Mouse (Mus musculus): ENCODE results near the gene AC124502.3. TPM values are rescaled to one million over a fixed set of nuclear protein-coding genes. Genes with fewer than 3 reads are reported as not detected.
A peak's percentile ranks its signal among the peaks of the same experiment; 100 is the strongest.
"Not testable (repeated sequence)": the region's sequence is repeated elsewhere in the genome, so short reads cannot be mapped to it uniquely, and the experiment has no call there.

The AC124502.3 gene
- polyA plus RNA-seq, 1 experiment from 2014 or later, result 3.5 TPM

DNA sequence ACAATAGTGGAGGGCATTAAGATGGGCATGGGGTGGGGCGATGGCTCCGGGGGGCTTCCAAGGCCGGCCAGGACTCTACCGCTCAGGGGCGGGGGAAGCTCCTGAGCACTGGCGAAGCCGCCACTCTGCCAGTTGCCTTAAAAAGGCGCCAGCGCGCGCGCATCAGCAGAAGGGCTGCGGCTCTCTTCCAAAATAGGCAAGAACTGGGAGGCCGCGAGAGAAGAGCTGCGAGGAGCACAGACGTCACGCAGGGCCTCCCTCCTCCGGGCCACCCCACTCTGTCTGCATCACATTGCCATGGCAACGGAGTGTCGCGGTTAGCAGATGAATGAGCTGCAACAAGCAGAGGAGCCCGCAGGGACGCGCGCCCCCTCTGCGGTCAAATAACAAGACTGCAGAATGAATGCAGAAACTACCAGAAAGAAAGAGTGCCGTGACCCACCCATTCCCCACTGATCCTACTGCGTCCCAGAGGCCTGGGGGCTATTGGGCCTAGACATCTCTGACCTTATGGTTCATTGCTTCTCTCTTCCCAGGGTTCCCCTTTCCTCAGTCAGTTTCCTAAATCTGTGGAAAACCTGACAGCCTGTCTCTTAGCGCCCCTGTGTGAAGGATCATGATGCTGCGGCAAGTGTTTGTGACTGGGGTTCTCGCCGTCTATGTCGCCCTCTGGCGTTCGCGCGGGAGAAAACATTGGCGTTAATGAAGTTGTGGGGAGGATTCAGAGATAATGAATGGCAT is 36.9 kb upstream of the AC124502.3 start:
- H3K9ac ChIP-seq (ENCODE audit: low read length), result no peak overlapping the region
- H3K27ac ChIP-seq (ENCODE audit: low read length), result no peak overlapping the region
- no peaks in the 10 kb centered on the region for H3K9me3 ChIP-seq (ENCODE audit: control insufficient read depth, low read length)
- under 1% methylated on average over 39 of the region's 39 CpGs for WGBS
- peak overlapping the region; percentile 27 for H3K4me3 ChIP-seq (ENCODE audit: low read length)
- peak overlapping the region; percentile 44 for H3K4me2 ChIP-seq (ENCODE audit: low read depth, low read length)
- peaks cover 8% of the 10 kb centered on the region for H3K4me1 ChIP-seq (replicated peaks; ENCODE audit: control insufficient read depth, insufficient read depth, low read length)
- H3K27me3 ChIP-seq (ENCODE audit: control insufficient read depth, insufficient read depth, low read depth, low read length), result no peaks in the 10 kb centered on the region
- H3K36me3 ChIP-seq (ENCODE audit: control insufficient read depth, insufficient read depth, low read length), result no peaks in the 10 kb centered on the region
- ATAC-seq (ENCODE audit: low read depth), result peak; percentile 97

GRCm38 (mm10) chr19:5003644-5004043 is 35.0 kb upstream of the AC124502.3 start:
- H3K36me3 ChIP-seq (ENCODE audit: control insufficient read depth, insufficient read depth, low read length); H3K9me3 ChIP-seq (ENCODE audit: control insufficient read depth, low read length); H3K9ac ChIP-seq (ENCODE audit: low read length); H3K27me3 ChIP-seq (ENCODE audit: control insufficient read depth, insufficient read depth, low read depth, low read length); H3K27ac ChIP-seq (ENCODE audit: low read length); H3K4me2 ChIP-seq (ENCODE audit: low read depth, low read length); H3K4me1 ChIP-seq (replicated peaks; ENCODE audit: control insufficient read depth, insufficient read depth, low read length); ATAC-seq (ENCODE audit: low read depth); H3K4me3 ChIP-seq (ENCODE audit: low read length): not testable (repeated sequence)
- WGBS, result 42% methylated on average over 2 of the region's 2 CpGs

DNA sequence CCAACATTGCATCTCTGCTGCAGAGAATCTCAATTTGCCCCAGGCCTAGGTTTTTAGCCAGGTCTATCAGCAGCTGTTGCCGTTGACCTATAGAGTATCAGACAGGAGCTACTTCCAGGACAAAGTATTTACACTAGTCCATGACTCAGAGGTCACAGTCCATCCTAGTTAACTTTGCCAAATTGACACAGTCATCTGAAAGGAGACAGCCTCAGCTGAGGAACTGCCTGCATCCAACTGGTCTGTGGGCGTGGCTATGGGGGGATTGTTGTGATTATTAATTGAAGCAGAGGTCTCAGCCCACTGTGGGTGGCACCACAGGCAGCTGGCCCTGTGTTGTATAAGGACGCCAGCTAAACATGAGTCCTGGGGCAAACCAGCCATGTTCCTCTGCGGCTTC is 33.8 kb upstream of the AC124502.3 start:
- no peak overlapping the region for H3K27ac ChIP-seq (ENCODE audit: low read length)
- ATAC-seq (ENCODE audit: low read depth), result no peak
- peaks cover 8% of the 10 kb centered on the region for H3K4me1 ChIP-seq (replicated peaks; ENCODE audit: control insufficient read depth, insufficient read depth, low read length)
- no peaks in the 10 kb centered on the region for H3K27me3 ChIP-seq (ENCODE audit: control insufficient read depth, insufficient read depth, low read depth, low read length)
- no peaks in the 10 kb centered on the region for H3K36me3 ChIP-seq (ENCODE audit: control insufficient read depth, insufficient read depth, low read length)
- no peaks in the 10 kb centered on the region for H3K9me3 ChIP-seq (ENCODE audit: control insufficient read depth, low read length)
- 65% methylated on average over 4 of the region's 4 CpGs for WGBS
- H3K4me2 ChIP-seq (ENCODE audit: low read depth, low read length), result no peak overlapping the region
- H3K4me3 ChIP-seq (ENCODE audit: low read length), result no peak overlapping the region
- H3K9ac ChIP-seq (ENCODE audit: low read length), result no peak overlapping the region

DNA sequence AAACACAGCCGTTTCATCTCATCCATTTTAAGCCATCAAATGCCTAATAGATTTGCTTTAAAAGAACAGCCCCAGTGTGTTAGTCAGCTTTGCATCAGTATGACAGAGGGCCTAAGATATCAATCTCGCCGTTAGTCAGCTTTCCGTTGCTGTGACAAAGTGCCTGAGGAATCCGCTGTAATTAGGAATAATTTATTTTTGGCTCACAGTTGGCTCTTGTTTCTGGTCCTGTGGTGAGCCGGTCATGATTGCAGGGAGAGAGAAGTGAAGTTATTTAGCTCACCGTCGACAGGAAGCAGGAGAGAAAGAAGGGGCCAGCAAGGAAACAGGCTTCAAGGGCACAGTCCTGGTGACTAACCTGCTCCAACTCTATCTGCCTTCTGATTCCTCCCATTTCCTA is 25.6 kb upstream of the AC124502.3 start:
- Histone ChIP-seq H3K4me3 (ENCODE audit: low read length) (no peak overlapping the region), H3K27ac (ENCODE audit: low read length) (no peak overlapping the region), H3K4me2 (ENCODE audit: low read depth, low read length) (no peak overlapping the region), H3K36me3 (ENCODE audit: control insufficient read depth, insufficient read depth, low read length) (no peaks in the 10 kb centered on the region), H3K9me3 (ENCODE audit: control insufficient read depth, low read length) (no peaks in the 10 kb centered on the region), H3K27me3 (ENCODE audit: control insufficient read depth, insufficient read depth, low read depth, low read length) (no peaks in the 10 kb centered on the region), H3K9ac (ENCODE audit: low read length) (no peak overlapping the region), H3K4me1 (replicated peaks; ENCODE audit: control insufficient read depth, insufficient read depth, low read length) (peaks cover 8% of the 10 kb centered on the region)
- no peak for ATAC-seq (ENCODE audit: low read depth)
- WGBS, result 54% methylated on average over 8 of the region's 8 CpGs

DNA sequence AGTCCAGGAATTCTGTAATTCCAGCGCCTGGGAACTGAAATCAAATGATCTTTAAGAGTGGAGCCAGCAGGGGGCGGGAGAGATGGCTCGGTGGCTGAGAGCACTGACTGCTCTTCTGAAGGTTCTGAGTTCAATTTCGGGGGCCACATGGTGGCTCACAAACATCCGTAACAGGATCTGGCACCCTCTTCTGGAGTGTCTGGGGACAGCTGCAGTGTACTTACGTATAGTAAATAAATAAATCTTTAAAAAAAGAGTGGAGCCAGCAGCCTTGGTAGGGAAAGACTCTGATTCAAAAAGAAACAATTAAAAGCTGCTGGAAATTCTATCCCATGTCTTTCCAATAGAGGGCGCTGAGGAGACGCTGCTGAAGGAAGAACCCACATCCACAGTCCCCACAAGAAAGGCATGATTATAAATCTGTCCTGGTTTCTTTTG is 23.7 kb upstream of the AC124502.3 start:
- H3K9ac ChIP-seq (ENCODE audit: low read length), result no peak overlapping the region
- H3K4me1 ChIP-seq (replicated peaks; ENCODE audit: control insufficient read depth, insufficient read depth, low read length), result peaks cover 8% of the 10 kb centered on the region
- H3K4me3 ChIP-seq (ENCODE audit: low read length), result no peak overlapping the region
- H3K27me3 ChIP-seq (ENCODE audit: control insufficient read depth, insufficient read depth, low read depth, low read length), result no peaks in the 10 kb centered on the region
- WGBS, result 17% methylated on average over 8 of the region's 8 CpGs
- H3K36me3 ChIP-seq (ENCODE audit: control insufficient read depth, insufficient read depth, low read length), result no peaks in the 10 kb centered on the region
- no peak overlapping the region for H3K27ac ChIP-seq (ENCODE audit: low read length)
- ATAC-seq (ENCODE audit: low read depth), result no peak
- H3K9me3 ChIP-seq (ENCODE audit: control insufficient read depth, low read length), result no peaks in the 10 kb centered on the region
- no peak overlapping the region for H3K4me2 ChIP-seq (ENCODE audit: low read depth, low read length)

DNA sequence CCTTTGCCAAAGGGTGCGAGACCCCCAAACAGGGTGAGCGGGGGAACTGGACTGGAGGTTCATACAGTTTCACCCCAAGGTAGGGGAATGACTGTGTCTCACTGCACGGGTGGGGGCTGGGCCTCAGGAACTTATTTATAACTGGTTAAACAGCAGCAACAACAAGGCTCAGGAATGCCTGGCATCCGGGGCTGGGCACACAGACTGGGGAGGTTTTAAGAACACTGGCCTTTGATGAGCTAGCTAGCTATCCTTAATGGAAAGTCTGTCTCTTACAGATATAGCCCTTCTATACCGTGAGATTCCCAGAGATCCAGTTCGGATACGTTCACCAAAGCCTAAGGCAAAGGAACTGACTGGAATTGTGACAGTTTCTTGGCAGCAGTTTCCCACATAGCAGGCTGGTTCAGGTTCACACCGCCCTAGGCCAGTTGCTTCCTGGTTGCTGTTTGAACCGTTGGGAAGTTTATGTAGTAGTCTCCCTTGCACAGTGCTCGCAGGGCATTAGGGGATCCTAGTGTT is 22.4 kb upstream of the AC124502.3 start:
- ATAC-seq (ENCODE audit: low read depth), result peak; percentile 72; the same call in 1 of the 2 replicates
- Histone ChIP-seq H3K9me3 (ENCODE audit: control insufficient read depth, low read length) (no peaks in the 10 kb centered on the region), H3K27me3 (ENCODE audit: control insufficient read depth, insufficient read depth, low read depth, low read length) (no peaks in the 10 kb centered on the region), H3K4me3 (ENCODE audit: low read length) (no peak overlapping the region), H3K27ac (ENCODE audit: low read length) (peak overlapping the region; percentile 47), H3K36me3 (ENCODE audit: control insufficient read depth, insufficient read depth, low read length) (no peaks in the 10 kb centered on the region), H3K9ac (ENCODE audit: low read length) (peak overlapping the region; percentile 45), H3K4me2 (ENCODE audit: low read depth, low read length) (peak overlapping the region; percentile 45), H3K4me1 (replicated peaks; ENCODE audit: control insufficient read depth, insufficient read depth, low read length) (peaks cover 8% of the 10 kb centered on the region)
- WGBS, result 23% methylated on average over 10 of the region's 10 CpGs

DNA sequence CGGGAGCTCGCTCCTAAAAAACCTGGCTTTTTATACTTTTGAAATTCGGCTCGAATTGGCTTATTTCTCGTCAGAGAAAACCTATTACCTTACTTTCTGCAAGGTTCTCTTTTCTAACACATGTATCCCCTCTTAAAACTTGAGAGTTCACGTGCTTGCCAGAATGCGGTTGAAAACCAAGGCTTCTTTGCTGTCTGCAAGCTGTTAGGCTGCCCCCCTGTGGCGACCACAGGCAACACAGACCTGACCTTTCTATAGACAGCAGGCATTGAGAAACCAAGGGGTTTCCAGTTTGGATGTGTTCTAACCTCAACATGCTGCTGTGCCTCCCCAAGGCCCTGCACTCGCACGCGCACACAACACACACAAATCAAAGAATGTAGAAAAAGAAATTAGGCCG is 21.9 kb upstream of the AC124502.3 start:
- 20% methylated on average over 12 of the region's 12 CpGs for WGBS
- Histone ChIP-seq H3K9ac (ENCODE audit: low read length) (peak overlapping the region; percentile 45), H3K27ac (ENCODE audit: low read length) (peak overlapping the region; percentile 47)

GRCm38 (mm10) chr19:5017611-5018010 is 21.1 kb upstream of the AC124502.3 start:
- Histone ChIP-seq H3K4me2 (ENCODE audit: low read depth, low read length) (no peak overlapping the region), H3K4me1 (replicated peaks; ENCODE audit: control insufficient read depth, insufficient read depth, low read length) (peaks cover 8% of the 10 kb centered on the region), H3K27me3 (ENCODE audit: control insufficient read depth, insufficient read depth, low read depth, low read length) (no peaks in the 10 kb centered on the region), H3K27ac (ENCODE audit: low read length) (no peak overlapping the region), H3K4me3 (ENCODE audit: low read length) (no peak overlapping the region), H3K9ac (ENCODE audit: low read length) (no peak overlapping the region), H3K36me3 (ENCODE audit: control insufficient read depth, insufficient read depth, low read length) (no peaks in the 10 kb centered on the region), H3K9me3 (ENCODE audit: control insufficient read depth, low read length) (no peaks in the 10 kb centered on the region)
- 77% methylated on average over 4 of the region's 4 CpGs for WGBS
- ATAC-seq (ENCODE audit: low read depth), result no peak

More for the DNA sequence above, 21.9 kb upstream of the AC124502.3 start:
- Histone ChIP-seq H3K4me1 (replicated peaks; ENCODE audit: control insufficient read depth, insufficient read depth, low read length) (peaks cover 8% of the 10 kb centered on the region), H3K27me3 (ENCODE audit: control insufficient read depth, insufficient read depth, low read depth, low read length) (no peaks in the 10 kb centered on the region), H3K4me2 (ENCODE audit: low read depth, low read length) (peak overlapping the region; percentile 45), H3K4me3 (ENCODE audit: low read length) (no peak overlapping the region), H3K9me3 (ENCODE audit: control insufficient read depth, low read length) (no peaks in the 10 kb centered on the region), H3K36me3 (ENCODE audit: control insufficient read depth, insufficient read depth, low read length) (no peaks in the 10 kb centered on the region)
- ATAC-seq (ENCODE audit: low read depth), result peak; percentile 61

- ATAC-seq (ENCODE audit: low read depth), result no peak
- H3K27ac ChIP-seq (ENCODE audit: low read length), result no peak overlapping the region
- H3K9me3 ChIP-seq (ENCODE audit: control insufficient read depth, low read length), result no peaks in the 10 kb centered on the region
Observed at GRCm38 (mm10) chr19:5018191-5018590, 20.5 kb upstream of the AC124502.3 start.

More at GRCm38 (mm10) chr19:5018191-5018590, 20.5 kb upstream of the AC124502.3 start:
- 87% methylated on average over 3 of the region's 3 CpGs for WGBS
- H3K9ac ChIP-seq (ENCODE audit: low read length), result no peak overlapping the region
- no peak overlapping the region for H3K4me3 ChIP-seq (ENCODE audit: low read length)
- no peak overlapping the region for H3K4me2 ChIP-seq (ENCODE audit: low read depth, low read length)
- peaks cover 8% of the 10 kb centered on the region for H3K4me1 ChIP-seq (replicated peaks; ENCODE audit: control insufficient read depth, insufficient read depth, low read length)
- no peaks in the 10 kb centered on the region for H3K36me3 ChIP-seq (ENCODE audit: control insufficient read depth, insufficient read depth, low read length)
- H3K27me3 ChIP-seq (ENCODE audit: control insufficient read depth, insufficient read depth, low read depth, low read length), result no peaks in the 10 kb centered on the region

Data from lung, embryonic 16.5 days (tissue).